Mouse (Mus musculus) regulatory T cell (primary cell): ENCODE measurements at regions not wholly inside any gene's neighbourhood (a gene's known extent, or its start where the extent isn't known, plus 50 kb on each side); places are given as distances from the start of the nearest gene placed in this dataset.

Experiments used
- in situ Hi-C: fragments of 300-600 bp; cut with MboI, MseI; formaldehyde crosslinking; loops from one replicate; pipeline ENCODE4 v1.15.1; 2025; ENCODE audit warnings: high pct_unique_total_duplicates

GRCm38 (mm10) chr14:80479918-80480317, 496.0 kb downstream of the Olfm4 start:
- in situ Hi-C loops: no loop called here

- in situ Hi-C loops: no loop called here
Observed at GRCm38 (mm10) chr14:80482771-80483170, 498.9 kb downstream of the Olfm4 start.

- in situ Hi-C loops: no loop called here
Observed at GRCm38 (mm10) chr14:80484256-80484655, 500.4 kb downstream of the Olfm4 start.

GRCm38 (mm10) chr14:80485149-80485548, 501.3 kb downstream of the Olfm4 start:
- in situ Hi-C loops: no loop called here

GRCm38 (mm10) chr14:80486605-80487004, 502.7 kb downstream of the Olfm4 start:
- in situ Hi-C loops: no loop called here

GRCm38 (mm10) chr14:80492043-80492900, 508.4 kb downstream of the Olfm4 start:
- in situ Hi-C loops: no loop called here

GRCm38 (mm10) chr14:80492901-80493279, 509.0 kb downstream of the Olfm4 start:
- in situ Hi-C loops: no loop called here

GRCm38 (mm10) chr14:80504351-80504750, 520.5 kb downstream of the Olfm4 start:
- in situ Hi-C loops: no loop called here

GRCm38 (mm10) chr14:80516626-80517025, 532.7 kb downstream of the Olfm4 start:
- in situ Hi-C loops: no loop called here

GRCm38 (mm10) chr14:80521216-80521615, 537.3 kb downstream of the Olfm4 start:
- in situ Hi-C loops: no loop called here

GRCm38 (mm10) chr14:80521631-80522030, 537.8 kb downstream of the Olfm4 start:
- in situ Hi-C loops: no loop called here

GRCm38 (mm10) chr14:80522536-80522935, 538.7 kb downstream of the Olfm4 start:
- in situ Hi-C loops: no loop called here

GRCm38 (mm10) chr14:80528419-80529028, 544.6 kb downstream of the Olfm4 start:
- in situ Hi-C loops: no loop called here

- in situ Hi-C loops: no loop called here
Observed at GRCm38 (mm10) chr14:80536044-80536745, 552.3 kb downstream of the Olfm4 start.

- in situ Hi-C loops: no loop called here
Observed at GRCm38 (mm10) chr14:80559950-80560349, 576.1 kb downstream of the Olfm4 start.
